Mouse (Mus musculus) heart, adult 2 months (tissue): Measurements from ENCODE around the gene Vps13d.
A peak's percentile ranks its signal among the peaks of the same experiment; 100 is the strongest.

Source experiments
- CTCF ChIP-seq: fragments of 200-600 bp; IDR thresholded peaks from 2 replicates; pipeline ENCODE4 v1.8.1; 2022; ENCODE audit warnings: antibody characterized with exemption, mild to moderate bottlenecking, moderate library complexity
- EP300 ChIP-seq: fragments of 200-500 bp; IDR thresholded peaks from 2 replicates; pipeline ENCODE4 v1.6.1; 2011; ENCODE audit warnings: low read depth, low read length, control low read depth; ENCODE audit not compliant: insufficient read depth
- POLR2A ChIP-seq: fragments of 200-500 bp; IDR thresholded peaks from 2 replicates; pipeline ENCODE4 v1.6.1; 2011; ENCODE audit warnings: mild to moderate bottlenecking, low read depth, low read length, control low read depth; ENCODE audit not compliant: insufficient read depth

DNA sequence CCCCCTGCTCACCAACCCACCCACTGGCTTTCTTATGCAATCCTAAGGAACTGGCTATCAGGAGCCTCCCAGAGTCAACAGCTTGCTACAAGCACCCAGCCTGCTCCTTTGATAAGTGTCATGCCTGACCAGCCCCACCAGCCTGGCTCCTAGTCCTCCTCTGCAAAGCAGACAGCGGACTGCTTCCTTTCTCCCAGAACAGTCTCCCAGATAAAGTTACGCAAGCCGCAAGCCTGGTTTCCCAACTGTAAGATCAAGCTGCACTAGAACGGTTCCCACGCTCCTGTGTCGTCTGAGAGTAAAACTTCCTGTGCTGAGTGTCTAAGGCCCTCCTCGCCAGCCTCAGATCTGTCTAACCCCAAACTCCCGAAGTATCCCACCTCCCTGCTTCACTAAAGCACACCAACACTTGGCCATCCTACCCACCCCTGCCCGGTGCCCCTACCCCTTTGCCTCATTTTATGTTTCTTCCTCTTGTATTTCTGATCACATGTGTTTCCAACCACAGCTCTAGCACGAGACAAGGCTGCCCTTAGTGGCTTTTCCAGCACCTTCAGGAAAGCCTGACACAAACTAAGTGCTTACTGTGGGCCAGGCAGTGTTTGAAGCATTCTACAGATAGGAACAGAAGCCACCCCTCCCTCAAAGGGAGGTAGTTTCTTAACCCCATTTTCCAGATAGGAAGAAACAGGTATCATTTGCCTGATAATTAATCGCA is 5.3 kb upstream of the Vps13d start:
- TF ChIP-seq POLR2A (no peak), EP300 (peak; percentile 61; the same call in 1 of the 2 replicates), CTCF (no peak)
